Mouse (Mus musculus) E14TG2a.4 (cell line): Measurements from ENCODE around the gene Krt6a.

Experiments
- CTCF ChIP-seq: conservative IDR thresholded peaks from 2 replicates; pipeline ENCODE4 v1.5.1; 2014; ENCODE audit warnings: low read length
- NANOG ChIP-seq: IDR thresholded peaks from 2 replicates; pipeline ENCODE4 v1.6.1; 2014; ENCODE audit warnings: borderline replicate concordance, low read length, mixed read lengths

DNA sequence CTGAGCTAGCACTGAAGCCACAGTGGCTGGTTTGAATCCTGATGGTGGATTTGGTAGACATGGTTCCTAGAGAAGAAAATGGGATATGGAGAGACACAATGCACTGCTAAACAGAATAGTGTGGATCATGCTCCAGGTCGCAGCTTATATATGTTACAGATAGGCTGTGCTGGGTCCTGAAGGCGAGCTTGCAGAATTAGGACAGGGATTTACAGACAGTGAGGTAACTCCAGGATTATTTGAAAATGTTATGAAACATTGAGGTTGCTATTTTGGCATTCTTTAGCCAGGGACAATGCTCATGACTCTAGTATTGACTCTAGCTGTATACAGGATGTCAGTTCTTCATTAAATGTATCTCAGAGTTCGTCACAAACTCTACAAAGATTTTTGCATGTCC, 46.8 kb downstream of the Krt6a start, which contains the start of gene Gm5478:
- TF ChIP-seq CTCF (no peak), NANOG (no peak)
